Mouse (Mus musculus): ENCODE results near the gene Otx1. TPM values are rescaled to one million over a fixed set of nuclear protein-coding genes. Genes with fewer than 3 reads are reported as not detected.

Gene Otx1
- polyA plus RNA-seq, 1 experiment from 2014 or later, result 3.4 TPM

DNA sequence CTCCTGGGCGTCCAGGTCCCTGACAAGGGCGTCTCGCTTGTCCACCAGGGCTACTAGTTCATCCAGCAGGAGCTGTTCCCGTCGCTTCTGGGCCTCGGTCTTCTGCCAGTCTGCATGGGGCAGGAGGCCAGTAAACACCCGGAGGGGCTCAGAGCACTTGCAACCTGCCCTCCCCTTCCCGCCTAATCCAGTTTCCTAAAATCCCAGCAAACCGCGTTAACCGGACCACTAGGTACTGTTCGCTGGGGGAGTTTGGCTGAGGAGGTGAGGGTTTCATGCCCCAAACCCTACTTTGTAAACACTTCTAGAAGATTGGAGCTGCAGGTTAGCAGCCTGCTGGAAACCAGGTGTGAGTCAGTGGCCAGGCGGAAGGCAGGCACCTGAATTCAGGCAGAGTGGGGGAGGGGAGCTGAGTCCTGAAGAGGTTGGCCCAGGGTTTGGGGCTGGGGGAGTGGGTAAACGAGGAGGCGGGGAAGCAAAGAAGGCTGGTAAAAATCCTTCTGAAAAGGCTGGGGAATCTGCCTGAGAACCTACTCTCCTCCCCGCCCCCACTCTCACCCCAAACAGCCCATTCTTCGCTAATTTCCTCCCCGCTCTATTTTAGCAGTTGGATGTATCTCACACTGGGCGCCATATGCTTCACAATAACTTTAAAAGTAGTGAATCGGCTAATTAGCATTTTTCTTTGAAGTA lies 4.5 kb upstream of the Otx1 start:
- DNase-seq (ENCODE audit: low read depth, low spot score) (no peak), ATAC-seq (no peak)
- no peaks in the 10 kb centered on the region for H3K27me3 ChIP-seq
- in situ Hi-C loops (cut with MboI; ENCODE audit: low pct_unique_long_range_greater_than_20kb), result no loop called here
- ChIA-PET CTCF (no interaction called here), POLR2A (interaction anchor here (0.7 kb wide), 1 partner anchor 19 kb away, joined by 3 read pairs; no protein-coding TSS in a partner anchor)
- TF ChIP-seq CTCF (IDR thresholded peaks at IDR 0.05), result no peak

DNA sequence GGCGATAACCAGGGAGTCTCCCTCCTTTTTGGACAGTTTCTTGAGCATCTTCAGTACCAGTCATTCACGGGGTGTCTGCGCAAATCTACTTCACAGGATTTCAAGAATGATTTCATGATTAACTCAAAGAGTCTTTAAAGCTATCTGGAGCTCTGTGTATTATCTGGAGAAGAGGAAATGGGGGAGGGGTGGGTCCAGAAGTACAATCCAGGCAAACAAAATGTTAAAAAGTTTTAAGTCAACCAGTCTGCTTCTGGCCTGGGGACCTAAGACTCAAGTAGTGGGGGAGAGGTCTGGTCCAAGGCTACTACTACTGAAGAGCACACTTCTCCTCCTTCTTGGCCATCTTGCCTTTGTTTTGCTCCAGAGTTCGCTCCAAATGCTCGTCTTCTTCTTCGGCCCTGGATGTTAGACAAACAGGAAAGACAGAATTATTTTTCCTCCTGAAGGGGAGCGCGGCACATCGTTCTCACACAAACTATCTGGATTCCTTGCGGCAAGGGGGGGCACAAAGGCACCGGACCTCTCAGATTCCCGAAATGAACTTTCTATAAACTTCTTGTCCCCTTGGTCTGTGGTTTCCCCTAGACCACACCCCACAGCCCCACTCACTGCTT lies 3.9 kb upstream of the Otx1 start:
- TF ChIP-seq CTCF (IDR thresholded peaks at IDR 0.05), result no peak
- ATAC-seq (no peak), DNase-seq (ENCODE audit: low read depth, low spot score) (no peak)
- ChIA-PET POLR2A (interaction anchor here (0.6 to 0.7 kb wide), 2 partner anchors 18 to 1081 kb away, joined by 3 read pairs; no protein-coding TSS in a partner anchor), CTCF (no interaction called here)
- in situ Hi-C loops (cut with MboI; ENCODE audit: low pct_unique_long_range_greater_than_20kb), result no loop called here
- H3K27me3 ChIP-seq, result no peaks in the 10 kb centered on the region

DNA sequence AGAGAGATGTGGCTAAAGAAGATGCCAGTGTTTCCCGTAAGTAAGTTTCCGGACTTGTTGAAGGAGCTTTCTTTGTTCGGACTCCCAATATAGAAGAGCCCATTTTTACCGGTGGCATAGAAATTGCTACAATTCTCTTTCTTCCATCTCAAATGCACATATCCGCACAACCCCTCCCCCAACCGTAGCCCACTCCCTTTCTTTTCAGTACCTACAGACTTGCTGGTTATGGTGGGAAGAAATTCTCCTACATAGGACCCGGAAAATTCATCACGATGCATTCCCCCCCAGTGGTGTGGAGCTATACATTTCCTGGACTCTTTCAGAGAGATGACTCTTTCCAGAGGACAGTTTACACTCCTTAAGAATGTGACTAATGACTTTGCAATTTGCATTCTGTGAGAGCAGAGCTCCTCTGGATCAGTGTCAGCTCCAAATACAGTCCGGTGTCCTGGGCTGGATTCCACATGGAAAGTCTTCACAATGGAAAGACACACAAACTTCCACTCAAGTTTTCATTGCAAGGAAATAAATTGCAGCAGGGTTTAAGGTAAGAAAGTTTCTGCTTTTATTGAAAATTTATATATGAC lies 2.7 kb upstream of the Otx1 start:
- ChIA-PET POLR2A (interaction anchor here (0.6 kb wide), 1 partner anchor 124 kb away, joined by 3 read pairs; no protein-coding TSS in a partner anchor), CTCF (no interaction called here)
- DNase-seq (ENCODE audit: low read depth, low spot score), result peak; percentile 20
- H3K27me3 ChIP-seq, result no peaks in the 10 kb centered on the region
- peak; percentile 41 for ATAC-seq
- TF ChIP-seq CTCF (IDR thresholded peaks at IDR 0.05), result no peak
- in situ Hi-C loops (cut with MboI; ENCODE audit: low pct_unique_long_range_greater_than_20kb), result no loop called here

DNA sequence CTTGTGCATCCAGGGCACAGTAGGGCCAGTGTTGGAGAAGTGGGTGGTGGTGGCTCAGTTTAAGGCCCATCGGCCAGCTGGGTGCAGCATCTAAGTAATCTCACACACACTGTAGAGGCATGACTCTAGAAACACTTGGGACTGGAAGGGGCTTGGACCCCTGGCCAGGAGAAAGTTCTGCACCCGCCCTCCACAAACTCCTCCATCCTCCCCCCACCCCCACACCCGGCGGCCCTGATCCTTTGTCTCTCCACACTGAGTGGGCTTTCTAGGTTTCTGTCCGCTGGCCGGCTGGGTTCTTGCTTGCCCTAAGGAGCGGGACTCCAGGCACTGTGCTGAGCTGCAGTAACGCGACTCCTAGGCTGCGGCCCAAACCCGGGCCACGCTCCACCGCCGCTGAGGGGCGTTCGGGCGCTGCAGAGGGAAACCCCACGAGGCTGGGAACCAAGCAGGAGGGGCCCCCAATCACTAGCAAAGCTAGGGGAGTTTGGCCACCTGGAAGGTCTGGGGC lies 1.7 kb upstream of the Otx1 start:
- CTCF ChIA-PET, result no interaction called here
- no peak for TF ChIP-seq CTCF (IDR thresholded peaks at IDR 0.05)

DNA sequence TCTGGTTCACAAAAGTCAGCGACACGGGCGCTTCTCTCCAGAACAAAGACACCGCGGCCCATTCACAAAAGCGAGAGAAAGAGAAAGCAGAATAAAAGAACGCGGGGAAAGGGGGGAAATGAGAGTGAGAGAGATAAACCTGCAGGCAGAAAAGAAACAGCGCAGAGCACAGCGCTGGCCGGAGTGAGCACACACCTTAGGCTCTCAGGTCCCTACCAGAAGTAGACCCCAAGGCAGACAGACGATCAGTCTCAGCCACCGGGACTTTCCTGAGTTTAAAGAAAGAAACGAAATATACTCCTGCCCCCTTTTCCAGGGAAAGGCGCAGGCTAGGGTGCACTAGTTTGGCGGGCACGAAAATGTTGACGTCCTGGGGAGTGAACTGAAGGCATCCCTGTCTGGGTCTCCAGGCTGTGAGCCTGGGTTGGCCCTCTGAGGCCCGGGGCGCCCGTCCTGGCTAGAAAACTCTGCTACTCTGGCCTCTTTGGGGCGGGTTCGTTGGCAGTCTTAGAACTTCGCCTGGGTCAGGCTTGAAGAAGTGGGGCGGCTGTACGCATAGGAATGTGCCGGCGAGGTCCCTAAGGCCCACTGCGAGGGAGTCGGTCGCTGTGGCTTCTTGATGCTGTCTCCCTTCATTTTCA lies 764 bp upstream of the Otx1 start:
- ChIA-PET POLR2A (no interaction called here), CTCF (no interaction called here)
- in situ Hi-C loops (cut with MboI; ENCODE audit: low pct_unique_long_range_greater_than_20kb), result no loop called here
- no peak for TF ChIP-seq CTCF (IDR thresholded peaks at IDR 0.05)
- ATAC-seq (no peak), DNase-seq (ENCODE audit: low read depth, low spot score) (no peak)
- H3K27me3 ChIP-seq, result no peaks in the 10 kb centered on the region

More for the DNA sequence above, 1.7 kb upstream of the Otx1 start:
- H3K27me3 ChIP-seq, result no peaks in the 10 kb centered on the region
- ATAC-seq (no peak), DNase-seq (ENCODE audit: low read depth, low spot score) (no peak)
- POLR2A ChIA-PET, result interaction anchor here (0.7 kb wide), 1 partner anchor 487 kb away, joined by 3 read pairs; no protein-coding TSS in a partner anchor
- in situ Hi-C loops (cut with MboI; ENCODE audit: low pct_unique_long_range_greater_than_20kb), result no loop called here

DNA sequence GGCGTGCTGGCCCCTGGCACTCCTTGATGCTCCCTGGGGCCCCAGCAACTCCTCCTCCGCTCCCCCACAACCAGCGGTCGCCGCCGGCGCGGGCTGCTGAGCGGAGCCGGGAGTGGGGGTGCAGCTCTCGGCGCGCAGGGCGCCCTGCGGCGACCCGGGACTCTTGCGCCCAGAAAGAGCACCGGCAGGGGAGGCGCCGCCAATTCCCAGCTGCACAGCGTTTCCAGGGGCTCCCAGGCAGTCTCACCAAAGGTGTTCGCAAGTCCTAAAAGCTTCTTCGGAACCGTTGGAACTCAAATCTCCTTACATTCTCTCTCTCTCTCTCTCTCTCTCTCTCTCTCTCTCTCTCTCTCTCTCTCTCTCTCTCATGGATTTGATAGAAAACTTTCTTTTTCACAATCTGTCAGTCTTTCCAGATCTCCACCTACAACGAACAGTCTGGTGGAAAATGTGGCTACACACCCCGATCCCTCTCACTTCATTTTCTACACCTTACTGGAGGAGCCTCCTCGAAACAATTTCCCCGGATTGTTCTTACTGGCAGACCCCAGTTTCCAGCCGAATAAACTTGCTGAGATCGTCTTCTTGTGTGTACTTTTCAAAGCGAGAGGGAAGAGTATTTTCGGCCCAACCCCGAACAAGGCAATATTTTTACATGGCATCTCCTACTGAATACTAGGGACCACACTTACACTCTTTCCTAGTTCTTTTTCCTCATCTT lies 475 bp downstream of the Otx1 start:
- TF ChIP-seq CTCF (IDR thresholded peaks at IDR 0.05), result no peak
- ChIA-PET POLR2A (interaction anchor here (0.7 kb wide), 1 partner anchor 709 kb away, joined by 4 read pairs; no protein-coding TSS in a partner anchor), CTCF (no interaction called here)
- DNase-seq (ENCODE audit: low read depth, low spot score) (no peak), ATAC-seq (peak; percentile 63)
- H3K27me3 ChIP-seq, result no peaks in the 10 kb centered on the region
- in situ Hi-C loops (cut with MboI; ENCODE audit: low pct_unique_long_range_greater_than_20kb), result no loop called here

DNA sequence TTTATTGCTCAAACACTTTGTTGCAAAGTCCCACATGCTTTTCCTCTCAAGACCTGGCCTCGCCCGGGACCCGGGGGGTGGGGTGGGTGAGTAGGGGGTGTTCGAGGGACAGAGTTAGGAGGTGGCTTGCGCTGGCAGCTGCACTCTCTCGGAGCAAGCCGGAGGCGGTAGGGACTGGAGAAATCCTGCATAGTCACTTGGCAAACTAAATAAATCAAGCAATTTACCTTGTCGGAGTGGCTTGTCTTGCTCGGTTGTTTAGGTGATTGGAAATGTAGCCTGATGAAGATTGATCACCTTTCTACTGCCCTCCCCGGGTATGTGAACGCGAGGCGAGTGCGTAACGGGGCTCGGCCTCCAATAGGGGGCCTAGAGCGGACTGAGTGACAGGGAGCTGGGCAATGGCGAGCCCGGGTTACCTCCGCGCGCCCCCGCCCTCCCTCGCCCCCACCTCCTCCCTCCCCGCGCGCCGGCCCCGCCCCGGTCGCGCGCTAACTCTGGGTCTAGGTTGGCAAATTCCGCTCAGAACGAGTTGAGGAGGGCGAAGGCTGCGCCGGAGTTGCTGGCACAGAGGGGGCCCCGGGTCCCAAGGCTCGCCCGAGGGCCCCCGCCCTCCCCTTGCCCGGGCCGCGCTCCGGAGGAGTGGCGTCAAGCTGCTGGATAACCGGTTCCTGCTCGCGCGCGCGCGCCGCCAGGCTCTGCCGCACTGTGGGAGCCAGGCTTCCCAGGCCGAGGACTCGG lies 1.2 kb downstream of the Otx1 start:
- ATAC-seq (peak; percentile 95), DNase-seq (ENCODE audit: low read depth, low spot score) (peak; percentile 25)
- no peaks in the 10 kb centered on the region for H3K27me3 ChIP-seq
- no peak for TF ChIP-seq CTCF (IDR thresholded peaks at IDR 0.05)
- POLR2A ChIA-PET, result interaction anchor here (0.7 kb wide), 1 partner anchor 709 kb away, joined by 4 read pairs; no protein-coding TSS in a partner anchor
- in situ Hi-C loops (cut with MboI; ENCODE audit: low pct_unique_long_range_greater_than_20kb), result no loop called here
- CTCF ChIA-PET, result no interaction called here

DNA sequence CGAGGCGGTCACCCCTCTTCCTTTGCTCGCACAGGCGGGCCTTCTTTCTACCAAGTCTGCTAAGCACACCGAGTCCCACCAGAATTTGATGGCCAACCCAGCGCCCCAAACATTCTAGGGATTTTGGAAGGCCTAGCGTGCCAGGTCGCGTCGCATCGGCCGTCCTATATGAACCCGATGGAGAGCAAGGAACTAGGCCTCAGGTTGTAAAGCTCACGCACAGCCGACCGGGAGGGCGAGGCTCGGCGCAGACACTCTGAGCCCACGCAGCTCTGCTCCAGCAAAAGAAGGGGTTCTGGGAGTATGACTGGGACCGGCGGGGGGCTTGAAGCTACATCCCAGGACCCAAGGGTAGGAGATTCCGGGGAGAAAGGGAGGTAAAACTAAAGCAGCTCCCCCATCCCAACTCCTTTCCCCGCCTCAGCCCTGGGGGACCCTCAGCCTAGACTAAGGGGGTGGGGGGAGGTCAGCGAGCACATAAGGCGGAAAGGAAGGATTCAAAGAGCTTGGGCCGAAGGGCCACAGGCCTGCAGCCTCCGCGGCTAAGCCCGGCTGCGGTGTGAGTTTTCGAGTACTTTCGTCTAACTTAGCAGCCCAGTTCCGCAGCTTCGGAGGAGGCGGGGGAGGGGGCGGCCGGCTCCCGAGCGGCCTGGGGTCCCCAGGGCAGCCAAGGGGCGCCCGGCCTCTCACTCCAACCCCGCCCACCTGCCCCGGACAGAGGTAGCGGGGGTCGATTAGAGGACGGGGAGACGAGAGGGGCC lies 2.2 kb downstream of the Otx1 start:
- ATAC-seq (no peak), DNase-seq (ENCODE audit: low read depth, low spot score) (no peak)
- no peak for TF ChIP-seq CTCF (IDR thresholded peaks at IDR 0.05)
- ChIA-PET CTCF (interaction anchor here (2.2 kb wide), 1 partner anchor 15 kb away, joined by 4 read pairs; no protein-coding TSS in a partner anchor), POLR2A (no interaction called here)
- no peaks in the 10 kb centered on the region for H3K27me3 ChIP-seq
- in situ Hi-C loops (cut with MboI; ENCODE audit: low pct_unique_long_range_greater_than_20kb), result no loop called here

Data from Patski (cell line).